Mouse (Mus musculus) left cerebral cortex, postnatal 10 days (tissue): ENCODE measurements around the gene Rab5c. TPM values are rescaled to one million over a fixed set of nuclear protein-coding genes. Genes with fewer than 3 reads are reported as not detected.

ENCODE experiments used
- DNase-seq, 2 experiments: peaks; one replicate each; pipeline ENCODE4 v3.0.0; 2021 to 2022; ENCODE audit warnings: low spot score in 2 of 2, mixed read lengths in 1 of 2; ENCODE audit errors: extremely low spot score in 1 of 2
- intact Hi-C: fragments of 180-260 bp; cut with DNase I; formaldehyde crosslinking; loops from one replicate; pipeline ENCODE4 v1.15.1; 2025
- total RNA-seq, 2 experiments: library from RNA; stranded (reverse); gene quantifications; 2 replicates each; pipeline ENCODE4 v1.2.3; 2021

The Rab5c gene
- total RNA-seq, 2 experiments from 2014 or later, result 162 to 167 TPM

DNA sequence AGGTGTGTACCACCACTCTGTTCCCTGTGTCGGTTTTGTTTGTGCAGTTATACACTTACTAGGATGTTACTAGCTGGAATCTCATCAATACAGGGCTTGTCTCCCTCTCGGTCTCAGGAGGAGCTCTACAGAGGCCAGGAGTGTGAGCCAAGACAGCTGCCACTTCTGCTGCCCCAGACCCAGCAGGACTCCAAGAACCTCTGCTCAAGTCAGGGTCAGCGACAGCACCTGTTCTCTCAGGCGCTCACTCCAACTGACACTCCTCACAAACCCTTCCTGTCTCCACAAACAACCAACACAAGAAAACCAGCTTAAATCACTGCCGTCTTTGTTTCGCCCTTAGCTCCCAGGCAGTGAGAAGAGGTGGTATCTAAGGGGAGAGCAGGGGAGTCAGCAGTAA, 9.4 kb downstream of the Rab5c start:
- intact Hi-C loops, result no loop called here
- DNase-seq, result no peak

DNA sequence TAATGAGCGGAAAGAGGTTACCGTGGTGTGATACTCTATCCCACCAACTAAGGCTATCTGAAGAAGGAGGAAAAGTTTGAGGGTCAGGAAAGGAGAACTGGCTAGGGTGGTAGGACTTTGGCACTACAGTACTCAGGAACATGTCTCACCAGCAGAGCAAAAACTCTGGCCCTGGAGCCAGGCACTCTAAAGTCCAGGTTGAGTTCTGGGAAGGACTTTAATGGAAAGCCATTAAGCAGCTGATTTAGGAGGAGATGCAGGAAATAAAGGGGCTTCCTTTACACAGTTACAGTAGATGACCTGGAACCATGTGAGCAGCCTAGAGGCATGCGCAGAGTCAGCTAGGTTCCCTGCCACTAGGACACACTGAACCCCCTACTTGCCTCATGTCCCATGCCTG, 10.8 kb downstream of the Rab5c start:
- DNase-seq, result no peak

DNA sequence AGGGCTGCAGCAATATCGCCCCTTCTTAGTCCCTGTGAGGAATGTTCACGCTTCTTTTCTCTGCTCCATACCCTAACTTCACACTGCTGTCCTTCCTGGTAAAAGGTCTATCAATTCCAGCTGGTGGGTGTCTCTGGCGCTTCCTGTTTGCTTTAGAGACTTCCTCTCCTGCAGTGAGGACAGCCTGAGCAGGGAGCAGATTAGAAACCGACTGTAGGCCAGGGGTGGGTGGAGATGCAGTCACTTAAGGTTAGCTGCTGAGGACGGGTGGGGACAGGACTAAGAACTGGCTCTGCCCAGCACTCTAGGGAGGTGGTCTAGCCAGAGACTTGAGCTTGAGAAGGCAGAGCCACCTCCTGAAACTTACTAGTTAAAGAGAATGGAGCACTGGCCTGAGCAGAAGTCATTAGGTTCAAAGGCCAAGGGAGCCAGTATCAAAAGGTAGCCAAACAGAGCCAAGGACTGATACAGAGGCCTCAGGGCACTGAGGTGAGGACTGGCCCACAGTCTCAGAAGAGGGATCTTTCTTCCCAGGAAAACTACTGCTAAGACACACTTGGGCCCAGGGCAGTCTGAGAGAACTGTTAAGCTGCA, 13.0 kb downstream of the Rab5c start:
- intact Hi-C loops, result no loop called here
- no peak for DNase-seq

More for the DNA sequence above, 10.8 kb downstream of the Rab5c start:
- intact Hi-C loops, result no loop called here

DNA sequence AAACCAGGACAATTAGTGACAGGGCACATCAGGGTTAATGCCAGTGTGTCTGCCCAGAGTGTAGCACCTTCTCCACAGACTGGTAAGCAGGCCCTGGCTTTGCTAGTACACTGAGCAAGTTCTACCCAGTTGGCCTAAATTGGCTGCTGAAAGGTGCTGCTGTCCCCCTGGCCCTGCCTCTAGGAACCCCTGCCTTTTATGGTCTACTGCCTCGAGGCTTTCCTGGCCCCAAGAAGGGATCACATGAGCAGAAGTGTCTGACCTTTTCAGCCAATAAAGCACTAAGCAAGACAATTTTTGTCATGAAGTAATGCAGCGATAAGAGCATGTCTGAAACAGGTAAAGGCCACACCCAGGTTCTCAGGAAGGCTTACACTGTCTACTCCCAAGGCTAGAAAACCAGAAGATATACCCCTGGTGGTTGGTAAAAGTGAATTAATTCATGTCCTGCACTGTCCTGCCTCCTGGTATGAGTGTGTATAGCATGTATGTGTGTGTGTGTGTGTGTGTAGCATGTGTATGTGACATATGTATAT, 15.5 kb downstream of the Rab5c start:
- intact Hi-C loops, result no loop called here
- DNase-seq, result no peak

DNA sequence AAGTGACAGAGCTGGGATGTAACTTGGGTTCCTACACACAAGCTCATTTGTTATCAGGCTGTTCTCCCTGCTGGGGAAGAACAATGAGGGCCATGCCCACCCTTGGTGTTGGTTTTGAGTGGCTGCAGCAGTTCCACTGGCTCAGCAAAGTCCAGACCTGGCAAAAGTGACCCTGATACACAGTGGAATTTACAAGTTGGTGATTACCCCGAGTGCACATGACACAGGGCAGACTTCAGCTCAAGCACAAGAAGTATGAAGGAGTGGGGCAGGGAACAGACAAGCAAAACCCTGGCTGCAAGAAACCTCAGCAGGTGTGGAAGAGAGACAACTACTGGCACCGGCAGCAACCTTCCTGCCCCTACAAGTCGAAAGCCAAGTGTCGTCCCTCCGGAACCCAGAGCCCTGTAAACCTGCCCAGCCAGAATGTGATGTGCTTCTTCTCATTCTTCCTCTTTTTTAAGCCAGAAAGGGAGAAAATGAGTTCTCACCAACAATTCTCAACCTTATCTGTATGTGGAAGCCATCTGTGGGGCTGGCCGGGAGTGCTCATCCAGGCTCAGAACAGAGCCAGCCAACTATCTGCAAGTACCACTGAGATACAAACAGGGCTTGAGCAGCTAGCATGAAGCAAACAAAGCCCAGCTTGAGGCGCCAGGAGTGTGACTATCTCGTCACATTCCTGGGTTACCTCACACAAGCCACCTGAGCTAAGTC, 16.1 kb downstream of the Rab5c start:
- intact Hi-C loops, result no loop called here
- no peak for DNase-seq

DNA sequence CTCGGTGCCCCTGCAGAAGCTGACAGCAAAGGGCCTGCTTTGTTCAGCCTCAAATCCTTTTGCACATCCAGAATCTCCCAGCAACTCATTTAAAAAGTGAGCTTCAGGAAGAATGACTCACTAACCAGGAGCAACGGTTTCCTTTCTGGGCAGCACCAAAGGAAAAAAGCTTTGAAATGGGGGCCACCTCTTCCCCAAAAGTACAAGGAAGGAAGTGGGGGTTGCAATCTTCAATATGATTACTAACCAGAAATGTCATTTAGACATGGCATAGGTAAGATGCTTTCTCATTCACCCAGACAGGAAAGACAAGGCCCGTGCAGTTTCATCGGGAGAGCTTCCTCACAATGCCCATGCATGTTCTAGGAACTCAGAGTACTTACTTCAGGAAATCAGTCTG, 16.8 kb downstream of the Rab5c start:
- no peak for DNase-seq
- intact Hi-C loops, result no loop called here

DNA sequence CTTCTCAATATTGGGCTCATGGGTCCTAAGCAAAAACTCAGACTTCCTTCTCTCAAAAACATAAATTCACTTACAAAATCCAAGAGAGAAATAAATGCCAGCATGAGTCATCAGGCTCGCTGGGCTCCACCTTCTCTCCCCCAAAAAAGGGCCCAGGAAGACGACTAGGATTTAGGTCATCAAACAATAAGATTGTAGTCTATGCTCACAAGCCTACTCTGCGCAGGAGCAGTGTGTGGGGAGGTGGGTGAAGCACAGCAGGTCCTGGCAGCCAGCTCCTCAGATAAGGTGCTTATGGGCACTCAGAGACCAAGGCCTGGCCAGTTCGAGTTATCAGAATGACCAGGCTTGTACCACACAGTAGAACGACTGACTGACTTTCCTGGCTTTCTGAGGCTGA, 17.7 kb downstream of the Rab5c start:
- no peak for DNase-seq
- intact Hi-C loops, result no loop called here

DNA sequence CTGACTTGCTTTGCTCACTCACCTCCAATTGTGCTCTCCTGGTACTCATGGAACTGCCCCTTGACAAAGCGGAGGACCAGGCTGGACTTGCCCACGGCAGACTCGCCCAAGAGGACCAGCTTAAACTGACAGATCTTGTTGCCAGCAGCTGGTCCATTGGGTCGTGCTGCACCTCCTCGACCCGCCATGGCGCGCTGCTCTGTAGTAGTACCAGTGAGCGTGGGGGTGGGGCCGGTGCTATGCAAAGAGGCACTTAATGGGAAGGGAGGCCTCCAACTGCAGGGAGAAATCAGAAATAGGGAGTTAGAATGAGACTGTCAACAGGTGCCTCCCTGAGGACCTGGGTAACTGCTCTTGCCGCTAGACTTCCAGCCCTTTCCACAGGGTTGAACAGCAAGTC, 18.1 kb downstream of the Rab5c start:
- no peak for DNase-seq
- intact Hi-C loops, result no loop called here

DNA sequence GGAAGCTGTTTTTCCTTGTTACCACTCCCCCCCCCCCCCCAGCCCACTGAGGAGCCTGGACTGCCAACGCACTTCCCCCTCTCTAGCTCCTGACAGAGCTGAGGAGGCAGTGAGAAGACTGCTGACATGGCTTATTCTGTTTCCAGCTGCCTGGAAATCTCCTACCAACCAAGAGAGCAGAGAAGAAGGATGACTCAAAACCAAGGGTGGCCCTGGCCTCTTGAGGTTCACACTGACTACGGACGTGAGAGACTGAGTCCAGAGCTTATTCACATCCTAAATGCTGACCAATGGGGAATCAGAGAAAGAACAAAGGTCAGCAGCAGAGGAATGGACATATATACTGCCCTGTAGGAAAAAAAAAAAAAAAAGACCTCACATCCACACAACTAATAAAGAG, 18.7 kb downstream of the Rab5c start:
- intact Hi-C loops, result no loop called here
- DNase-seq, result no peak

DNA sequence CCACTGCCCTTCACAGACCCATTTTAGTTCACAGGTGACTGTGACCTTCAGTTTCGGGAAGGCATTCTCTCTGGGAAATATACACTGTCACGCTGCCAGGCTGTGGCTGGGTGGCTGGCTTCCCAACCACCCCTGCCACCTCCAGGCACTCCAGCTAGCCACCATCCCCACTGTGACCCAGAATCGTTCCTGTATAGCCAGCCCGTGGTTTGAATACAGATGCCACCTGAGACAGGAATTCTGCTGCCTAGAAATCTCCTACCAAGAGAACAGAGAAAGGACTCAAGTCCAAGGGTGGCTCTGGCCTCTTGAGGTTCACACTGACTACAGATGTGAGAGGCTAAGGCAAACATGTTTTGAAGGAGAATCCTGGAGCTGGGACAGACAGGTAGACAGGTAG, 19.1 kb downstream of the Rab5c start:
- intact Hi-C loops, result no loop called here
- no peak for DNase-seq

DNA sequence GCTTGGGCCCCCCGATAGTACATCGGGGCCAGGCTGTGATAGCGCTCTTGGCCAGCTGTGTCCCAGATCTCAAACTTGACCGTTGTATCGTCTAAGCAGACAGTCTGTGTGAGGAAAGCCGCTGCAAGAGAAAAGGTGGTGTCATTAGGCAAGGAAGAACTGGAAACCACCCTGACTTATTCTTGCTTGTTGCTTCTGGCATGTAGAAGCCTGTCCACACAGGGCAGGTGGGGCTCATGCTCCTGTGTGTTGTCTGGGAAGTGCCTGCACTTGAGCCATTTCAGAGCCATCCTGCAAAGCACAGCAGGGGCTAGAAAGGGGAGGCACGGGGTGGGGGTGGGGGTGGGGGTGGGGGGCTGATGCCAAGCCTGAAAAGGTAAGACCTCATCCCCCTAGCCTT, 19.6 kb downstream of the Rab5c start:
- no peak for DNase-seq
- intact Hi-C loops, result no loop called here

DNA sequence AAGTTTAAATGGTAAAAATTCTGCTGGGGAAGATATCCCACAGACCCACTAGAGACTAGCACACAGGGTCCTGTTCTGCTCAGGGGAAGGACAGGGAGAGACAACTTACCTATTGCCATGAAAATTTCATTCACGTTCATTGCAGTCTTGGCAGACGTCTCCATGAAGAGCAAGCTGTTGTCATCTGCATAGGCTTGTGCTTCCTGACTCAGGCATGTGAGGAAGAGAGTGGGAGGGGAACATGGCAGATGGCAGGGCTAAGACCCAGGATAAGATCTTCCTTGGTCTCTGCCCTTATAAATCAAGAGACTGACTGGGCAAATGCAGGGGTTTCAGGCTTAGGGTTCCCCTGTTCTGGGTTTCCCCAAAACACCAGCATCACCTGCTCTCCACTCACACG, 21.4 kb downstream of the Rab5c start:
- DNase-seq, result no peak
- intact Hi-C loops, result no loop called here

DNA sequence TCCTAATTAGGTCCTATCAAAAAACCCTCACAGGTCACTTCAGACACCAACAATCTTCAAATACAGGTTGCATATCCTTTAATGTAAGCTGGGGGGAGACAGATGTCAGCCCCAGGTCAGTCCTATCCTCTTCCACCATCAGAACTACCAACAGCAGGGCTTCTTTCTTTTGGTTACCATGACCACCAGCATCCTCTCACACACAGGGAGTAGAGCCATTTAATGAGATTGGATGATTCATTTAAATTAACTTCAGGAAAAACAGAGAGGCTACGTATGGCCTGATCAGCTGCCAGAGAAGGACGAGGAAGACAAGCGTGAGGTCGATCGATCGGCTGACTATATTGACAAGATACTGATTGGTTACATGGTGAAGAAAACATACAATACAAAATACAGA, 23.1 kb downstream of the Rab5c start:
- no peak for DNase-seq
- intact Hi-C loops, result loop anchor here (2.0 to 5.0 kb wide), 2 partner anchors 46 to 242 kb away; no protein-coding TSS in a partner anchor

DNA sequence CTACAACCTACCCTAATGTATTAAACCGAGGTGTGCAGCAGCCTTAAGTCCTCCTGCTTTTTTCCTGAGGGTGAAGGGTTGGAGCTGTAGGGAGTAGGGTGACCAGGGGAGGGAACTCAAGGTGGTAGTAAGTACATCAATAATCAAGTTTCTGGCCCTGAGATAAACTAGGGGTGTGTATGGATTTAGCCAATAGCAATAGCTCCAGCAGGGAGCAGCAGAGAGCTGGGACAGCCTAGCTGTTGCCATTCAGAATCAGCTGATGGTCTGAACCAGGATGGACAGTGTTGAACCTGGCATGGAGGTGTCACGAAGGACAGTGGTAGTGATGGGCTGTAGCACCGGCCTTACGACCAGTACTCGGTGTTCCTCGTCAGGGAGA, 23.5 kb downstream of the Rab5c start:
- peak; percentile 71 to 88 for DNase-seq
- intact Hi-C loops, result loop anchor here (2.0 to 5.0 kb wide), 2 partner anchors 46 to 243 kb away; no protein-coding TSS in a partner anchor

DNA sequence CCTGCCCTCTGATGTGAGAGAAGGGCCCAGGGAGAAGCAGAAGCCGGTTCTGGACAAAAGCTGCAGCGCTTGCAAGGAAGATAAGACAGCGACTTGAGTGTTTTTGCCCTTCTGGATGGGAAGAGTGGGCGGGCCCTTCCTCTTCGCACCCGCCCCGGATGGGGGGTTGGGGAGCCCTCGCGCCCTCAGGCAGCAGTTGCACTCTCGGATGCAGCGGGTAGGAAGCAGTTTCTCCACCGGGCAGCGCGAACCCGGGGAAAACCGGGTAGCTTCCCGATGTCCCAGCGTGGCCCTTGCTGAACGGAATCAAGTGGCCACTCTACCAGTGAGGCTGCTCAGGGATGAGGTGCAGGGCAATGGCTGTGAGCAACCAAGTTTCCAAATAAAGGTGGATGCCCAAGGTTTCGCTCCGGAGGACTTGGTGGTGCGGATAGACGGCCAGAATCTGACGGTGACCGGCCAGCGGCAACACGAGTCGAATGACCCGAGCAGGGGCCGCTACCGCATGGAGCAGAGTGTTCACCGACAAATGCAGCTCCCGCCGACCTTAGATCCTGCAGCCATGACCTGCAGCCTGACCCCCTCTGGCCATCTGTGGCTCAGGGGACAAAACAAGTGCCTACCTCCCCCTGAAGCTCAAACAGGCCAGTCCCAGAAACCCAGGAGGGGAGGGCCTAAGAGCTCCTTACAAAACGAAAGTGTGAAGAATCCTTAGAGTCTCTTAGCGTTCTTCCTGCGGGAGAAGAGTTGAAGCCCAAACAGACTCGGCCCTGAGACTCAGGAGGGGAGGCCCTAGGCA, 24.1 kb downstream of the Rab5c start, which contains the start of gene Hspb9:
Gene Hspb9, plus strand, starts transcription at position 116 of the 799 bp plus-strand sequence.
- intact Hi-C loops, result loop anchor here (2.0 to 5.0 kb wide), 2 partner anchors 47 to 243 kb away; no protein-coding TSS in a partner anchor
- peak in 1 of 2 experiments; percentile 86 for DNase-seq

DNA sequence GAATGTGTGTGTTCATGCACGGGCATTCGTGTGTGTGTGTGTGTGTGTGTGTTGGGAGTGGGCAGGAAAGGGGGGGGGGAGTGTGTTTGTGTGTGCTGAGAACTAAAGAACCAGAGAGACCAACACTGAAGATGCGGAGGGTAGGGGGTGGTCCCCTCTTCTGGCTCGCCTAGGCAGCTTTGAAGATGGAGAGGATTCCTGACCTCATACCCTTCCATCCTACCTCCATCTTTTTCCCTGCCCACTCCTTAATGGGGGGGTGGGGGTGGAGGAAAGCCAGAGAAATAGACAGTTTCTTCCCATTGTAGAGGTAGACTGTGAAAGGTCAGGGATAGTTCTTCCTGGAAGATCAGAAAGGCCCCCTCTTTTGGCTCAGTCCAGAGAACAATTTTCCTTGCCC, 24.8 kb downstream of the Rab5c start:
- no peak for DNase-seq
- intact Hi-C loops, result loop anchor here (5.0 kb wide), 1 partner anchor 244 kb away; no protein-coding TSS in a partner anchor

DNA sequence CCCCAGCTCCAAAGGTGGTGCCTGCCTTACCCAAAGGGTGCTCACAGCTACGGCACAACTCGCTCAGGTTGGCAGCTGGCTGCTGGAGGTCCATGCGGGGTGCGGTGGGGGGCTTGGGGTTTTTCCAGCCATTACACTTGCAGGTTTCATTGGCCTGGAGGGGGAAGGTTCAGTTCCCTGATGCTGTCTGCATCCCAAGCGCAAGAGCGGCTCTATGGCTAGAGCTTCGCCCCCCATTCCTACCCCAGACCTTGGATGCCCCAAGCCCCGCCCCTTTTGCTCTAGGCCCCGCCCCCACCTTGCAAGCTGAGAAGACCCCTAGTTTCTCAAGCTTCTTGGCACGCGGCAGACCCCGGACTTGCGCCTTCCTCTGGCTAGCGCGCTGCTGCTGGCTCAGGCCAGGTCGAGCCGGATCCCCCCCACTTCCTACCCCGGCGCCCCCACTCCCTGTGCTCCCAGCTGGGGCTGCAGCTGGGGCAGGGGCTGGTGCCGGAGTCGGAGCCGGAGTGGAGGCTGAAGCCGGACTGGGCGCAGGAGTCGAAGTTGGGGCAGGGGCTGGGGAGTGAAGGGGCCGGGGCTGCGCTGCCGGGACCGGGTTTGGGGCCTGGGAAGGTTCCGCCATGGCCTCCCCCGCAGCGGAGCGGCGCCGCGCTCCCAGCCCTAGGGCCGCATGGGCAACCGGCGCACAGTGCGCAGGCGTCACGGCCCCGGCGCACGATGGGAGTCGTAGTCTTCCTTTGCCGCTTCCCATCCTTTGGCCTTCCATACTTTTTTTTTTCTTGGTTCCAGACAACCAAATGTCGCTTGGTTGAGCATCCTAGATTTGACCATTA, 26.0 kb downstream of the Rab5c start, which contains the start of gene Kat2a:
Gene Kat2a, minus strand, starts transcription at position 683 of the 833 bp plus-strand sequence.
- peak; percentile 80 to 92 for DNase-seq
- intact Hi-C loops, result loop anchor here (5.0 kb wide), 1 partner anchor 245 kb away; no protein-coding TSS in a partner anchor

DNA sequence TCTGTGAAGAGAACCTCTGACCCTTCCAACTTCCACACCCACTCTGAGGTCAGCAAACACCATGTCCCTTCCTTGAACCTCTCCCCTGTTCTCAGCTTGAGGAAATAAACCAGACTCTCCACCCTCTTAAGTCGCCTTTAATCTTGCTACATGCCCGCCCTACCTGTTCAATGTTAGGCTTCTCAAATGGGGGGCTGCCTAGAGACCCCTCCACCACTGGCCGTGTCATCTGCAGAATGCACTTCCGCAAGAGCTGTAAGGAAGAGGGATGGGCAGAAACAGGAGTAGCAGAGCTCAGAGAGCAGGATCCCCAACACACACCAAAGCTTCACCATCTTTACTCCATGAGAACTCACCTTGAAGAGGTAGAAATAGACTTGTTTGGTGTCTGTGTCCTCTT, 27.0 kb downstream of the Rab5c start:
- intact Hi-C loops, result loop anchor here (5.0 kb wide), 1 partner anchor 246 kb away; no protein-coding TSS in a partner anchor
- no peak for DNase-seq
